Mouse (Mus musculus): ENCODE data around the gene Aldh8a1. TPM values are rescaled to one million over a fixed set of nuclear protein-coding genes. Genes with fewer than 3 reads are reported as not detected.

Aldh8a1 gene
- polyA plus RNA-seq, 1 experiment from 2014 or later, result 0.13 TPM

GRCm38 (mm10) chr10:21361871-21362270 is 15.2 kb upstream of the Aldh8a1 start:
- Histone ChIP-seq H3K9ac (replicated peaks; ENCODE audit: low read depth, low read length) (no peak overlapping the region), H3K27ac (ENCODE audit: low read length) (no peak overlapping the region), H3K36me3 (ENCODE audit: control insufficient read depth, insufficient read depth, low read length) (peaks cover 24% of the 10 kb centered on the region), H3K27me3 (ENCODE audit: control insufficient read depth, insufficient read depth, low read length) (no peaks in the 10 kb centered on the region), H3K4me2 (replicated peaks; ENCODE audit: low read depth, low read length) (no peak overlapping the region), H3K9me3 (ENCODE audit: control insufficient read depth, low read depth, low read length) (no peaks in the 10 kb centered on the region), H3K4me1 (ENCODE audit: control insufficient read depth, insufficient read depth, low read length) (no peaks in the 10 kb centered on the region), H3K4me3 (ENCODE audit: low read depth, low read length) (no peak overlapping the region)
- ATAC-seq (ENCODE audit: insufficient number of reproducible peaks, insufficient read depth, low FRiP score, low read depth), result no peak
- WGBS, result 85% methylated on average over 7 of the region's 7 CpGs

GRCm38 (mm10) chr10:21363297-21363696 is 13.8 kb upstream of the Aldh8a1 start:
- WGBS, result 91% methylated on average over 4 of the region's 4 CpGs
- no peak overlapping the region for H3K4me2 ChIP-seq (replicated peaks; ENCODE audit: low read depth, low read length)

GRCm38 (mm10) chr10:21364946-21365345 is 12.1 kb upstream of the Aldh8a1 start:
- peaks cover 33% of the 10 kb centered on the region for H3K36me3 ChIP-seq (ENCODE audit: control insufficient read depth, insufficient read depth, low read length)

More at GRCm38 (mm10) chr10:21363297-21363696, 13.8 kb upstream of the Aldh8a1 start:
- H3K4me1 ChIP-seq (ENCODE audit: control insufficient read depth, insufficient read depth, low read length), result no peaks in the 10 kb centered on the region
- no peaks in the 10 kb centered on the region for H3K27me3 ChIP-seq (ENCODE audit: control insufficient read depth, insufficient read depth, low read length)
- H3K27ac ChIP-seq (ENCODE audit: low read length), result no peak overlapping the region
- no peak for ATAC-seq (ENCODE audit: insufficient number of reproducible peaks, insufficient read depth, low FRiP score, low read depth)
- peaks cover 18% of the 10 kb centered on the region for H3K36me3 ChIP-seq (ENCODE audit: control insufficient read depth, insufficient read depth, low read length)
- no peaks in the 10 kb centered on the region for H3K9me3 ChIP-seq (ENCODE audit: control insufficient read depth, low read depth, low read length)
- H3K9ac ChIP-seq (replicated peaks; ENCODE audit: low read depth, low read length), result no peak overlapping the region
- H3K4me3 ChIP-seq (ENCODE audit: low read depth, low read length), result no peak overlapping the region

GRCm38 (mm10) chr10:21365897-21366296 is 11.2 kb upstream of the Aldh8a1 start:
- no peak overlapping the region for H3K27ac ChIP-seq (ENCODE audit: low read length)
- H3K4me3 ChIP-seq (ENCODE audit: low read depth, low read length), result no peak overlapping the region
- 77% methylated on average over 4 of the region's 4 CpGs for WGBS
- no peak for ATAC-seq (ENCODE audit: insufficient number of reproducible peaks, insufficient read depth, low FRiP score, low read depth)
- H3K36me3 ChIP-seq (ENCODE audit: control insufficient read depth, insufficient read depth, low read length), result peaks cover 32% of the 10 kb centered on the region
- H3K9ac ChIP-seq (replicated peaks; ENCODE audit: low read depth, low read length), result no peak overlapping the region
- no peak overlapping the region for H3K4me2 ChIP-seq (replicated peaks; ENCODE audit: low read depth, low read length)
- H3K27me3 ChIP-seq (ENCODE audit: control insufficient read depth, insufficient read depth, low read length), result no peaks in the 10 kb centered on the region
- no peaks in the 10 kb centered on the region for H3K4me1 ChIP-seq (ENCODE audit: control insufficient read depth, insufficient read depth, low read length)
- H3K9me3 ChIP-seq (ENCODE audit: control insufficient read depth, low read depth, low read length), result no peaks in the 10 kb centered on the region

More at GRCm38 (mm10) chr10:21364946-21365345, 12.1 kb upstream of the Aldh8a1 start:
- Histone ChIP-seq H3K4me1 (ENCODE audit: control insufficient read depth, insufficient read depth, low read length) (no peaks in the 10 kb centered on the region), H3K27ac (ENCODE audit: low read length) (no peak overlapping the region), H3K9me3 (ENCODE audit: control insufficient read depth, low read depth, low read length) (no peaks in the 10 kb centered on the region), H3K4me3 (ENCODE audit: low read depth, low read length) (no peak overlapping the region), H3K27me3 (ENCODE audit: control insufficient read depth, insufficient read depth, low read length) (no peaks in the 10 kb centered on the region), H3K4me2 (replicated peaks; ENCODE audit: low read depth, low read length) (no peak overlapping the region), H3K9ac (replicated peaks; ENCODE audit: low read depth, low read length) (no peak overlapping the region)
- ATAC-seq (ENCODE audit: insufficient number of reproducible peaks, insufficient read depth, low FRiP score, low read depth), result no peak
- 92% methylated on average over 7 of the region's 7 CpGs for WGBS

GRCm38 (mm10) chr10:21366471-21366870 is 10.6 kb upstream of the Aldh8a1 start:
- H3K36me3 ChIP-seq (ENCODE audit: control insufficient read depth, insufficient read depth, low read length), result peaks cover 28% of the 10 kb centered on the region

GRCm38 (mm10) chr10:21367481-21367880 is 9.6 kb upstream of the Aldh8a1 start:
- no peak for ATAC-seq (ENCODE audit: insufficient number of reproducible peaks, insufficient read depth, low FRiP score, low read depth)
- Histone ChIP-seq H3K4me3 (ENCODE audit: low read depth, low read length) (no peak overlapping the region), H3K27me3 (ENCODE audit: control insufficient read depth, insufficient read depth, low read length) (no peaks in the 10 kb centered on the region), H3K9me3 (ENCODE audit: control insufficient read depth, low read depth, low read length) (no peaks in the 10 kb centered on the region), H3K36me3 (ENCODE audit: control insufficient read depth, insufficient read depth, low read length) (peaks cover 28% of the 10 kb centered on the region), H3K4me2 (replicated peaks; ENCODE audit: low read depth, low read length) (no peak overlapping the region), H3K4me1 (ENCODE audit: control insufficient read depth, insufficient read depth, low read length) (no peaks in the 10 kb centered on the region), H3K9ac (replicated peaks; ENCODE audit: low read depth, low read length) (no peak overlapping the region), H3K27ac (ENCODE audit: low read length) (no peak overlapping the region)
- WGBS, result 95% methylated on average over 9 of the region's 9 CpGs

More at GRCm38 (mm10) chr10:21366471-21366870, 10.6 kb upstream of the Aldh8a1 start:
- no peak for ATAC-seq (ENCODE audit: insufficient number of reproducible peaks, insufficient read depth, low FRiP score, low read depth)
- Histone ChIP-seq H3K27me3 (ENCODE audit: control insufficient read depth, insufficient read depth, low read length) (no peaks in the 10 kb centered on the region), H3K9ac (replicated peaks; ENCODE audit: low read depth, low read length) (no peak overlapping the region), H3K4me3 (ENCODE audit: low read depth, low read length) (no peak overlapping the region), H3K27ac (ENCODE audit: low read length) (no peak overlapping the region), H3K4me2 (replicated peaks; ENCODE audit: low read depth, low read length) (no peak overlapping the region), H3K4me1 (ENCODE audit: control insufficient read depth, insufficient read depth, low read length) (no peaks in the 10 kb centered on the region), H3K9me3 (ENCODE audit: control insufficient read depth, low read depth, low read length) (no peaks in the 10 kb centered on the region)
- 67% methylated on average over 3 of the region's 3 CpGs for WGBS

GRCm38 (mm10) chr10:21369586-21369985 is 7.5 kb upstream of the Aldh8a1 start:
- Histone ChIP-seq H3K4me2 (replicated peaks; ENCODE audit: low read depth, low read length) (no peak overlapping the region), H3K4me3 (ENCODE audit: low read depth, low read length) (no peak overlapping the region), H3K27ac (ENCODE audit: low read length) (no peak overlapping the region), H3K9ac (replicated peaks; ENCODE audit: low read depth, low read length) (no peak overlapping the region), H3K9me3 (ENCODE audit: control insufficient read depth, low read depth, low read length) (no peaks in the 10 kb centered on the region), H3K4me1 (ENCODE audit: control insufficient read depth, insufficient read depth, low read length) (no peaks in the 10 kb centered on the region), H3K27me3 (ENCODE audit: control insufficient read depth, insufficient read depth, low read length) (no peaks in the 10 kb centered on the region), H3K36me3 (ENCODE audit: control insufficient read depth, insufficient read depth, low read length) (peaks cover 23% of the 10 kb centered on the region)
- 84% methylated on average over 2 of the region's 2 CpGs for WGBS
- no peak for ATAC-seq (ENCODE audit: insufficient number of reproducible peaks, insufficient read depth, low FRiP score, low read depth)

- 87% methylated on average over 6 of the region's 6 CpGs for WGBS
- H3K4me1 ChIP-seq (ENCODE audit: control insufficient read depth, insufficient read depth, low read length), result no peaks in the 10 kb centered on the region
- ATAC-seq (ENCODE audit: insufficient number of reproducible peaks, insufficient read depth, low FRiP score, low read depth), result no peak
- no peak overlapping the region for H3K4me3 ChIP-seq (ENCODE audit: low read depth, low read length)
- no peak overlapping the region for H3K4me2 ChIP-seq (replicated peaks; ENCODE audit: low read depth, low read length)
- H3K27ac ChIP-seq (ENCODE audit: low read length), result no peak overlapping the region
- peaks cover 20% of the 10 kb centered on the region for H3K36me3 ChIP-seq (ENCODE audit: control insufficient read depth, insufficient read depth, low read length)
- no peak overlapping the region for H3K9ac ChIP-seq (replicated peaks; ENCODE audit: low read depth, low read length)
- no peaks in the 10 kb centered on the region for H3K9me3 ChIP-seq (ENCODE audit: control insufficient read depth, low read depth, low read length)
- no peaks in the 10 kb centered on the region for H3K27me3 ChIP-seq (ENCODE audit: control insufficient read depth, insufficient read depth, low read length)
These were observed 4.8 kb upstream of the Aldh8a1 start for GRCm38 (mm10) chr10:21372271-21372670.

- no peaks in the 10 kb centered on the region for H3K9me3 ChIP-seq (ENCODE audit: control insufficient read depth, low read depth, low read length)
- H3K4me3 ChIP-seq (ENCODE audit: low read depth, low read length), result no peak overlapping the region
- ATAC-seq (ENCODE audit: insufficient number of reproducible peaks, insufficient read depth, low FRiP score, low read depth), result no peak
- no peak overlapping the region for H3K4me2 ChIP-seq (replicated peaks; ENCODE audit: low read depth, low read length)
- H3K27me3 ChIP-seq (ENCODE audit: control insufficient read depth, insufficient read depth, low read length), result no peaks in the 10 kb centered on the region
- WGBS, result 64% methylated on average over 9 of the region's 9 CpGs
- no peak overlapping the region for H3K27ac ChIP-seq (ENCODE audit: low read length)
- no peaks in the 10 kb centered on the region for H3K36me3 ChIP-seq (ENCODE audit: control insufficient read depth, insufficient read depth, low read length)
- H3K4me1 ChIP-seq (ENCODE audit: control insufficient read depth, insufficient read depth, low read length), result no peaks in the 10 kb centered on the region
- no peak overlapping the region for H3K9ac ChIP-seq (replicated peaks; ENCODE audit: low read depth, low read length)
These were observed 1.3 kb downstream of the Aldh8a1 start for GRCm38 (mm10) chr10:21378196-21378944.
